Mouse (Mus musculus): ENCODE results near the gene Atp5d. TPM values are rescaled to one million over a fixed set of nuclear protein-coding genes. Genes with fewer than 3 reads are reported as not detected.

Atp5d gene
- polyA plus RNA-seq, 2 experiments from 2014 or later, result 338 to 428 TPM

- ATAC-seq, result no peak
Measured at GRCm38 (mm10) chr10:80188453-80189024, 50.1 kb downstream of the Atp5d start.

- ATAC-seq, result no peak
Measured at GRCm38 (mm10) chr10:80189999-80190398, 51.6 kb downstream of the Atp5d start.

GRCm38 (mm10) chr10:80190491-80191051 lies 52.1 kb downstream of the Atp5d start:
- ATAC-seq, result no peak

- ATAC-seq, result no peak
Measured at GRCm38 (mm10) chr10:80193976-80194375, 55.5 kb downstream of the Atp5d start.

GRCm38 (mm10) chr10:80194441-80194840 lies 56.0 kb downstream of the Atp5d start:
- ATAC-seq, result no peak

Other genes starting within 250 kb of the Atp5d start
- not detected for gene Cfd, start 247.8 kb upstream of the Atp5d start, polyA plus RNA-seq (2017; shearing (Covaris generic))
- 10 to 100 TPM in 1 of 2 experiments, 1 to 10 TPM in 1; 6.7 to 10.5 TPM for gene Med16, start 229.7 kb upstream of the Atp5d start, polyA plus RNA-seq (2017; shearing (Covaris generic))
- gene Gm26602, start 227.8 kb upstream of the Atp5d start, polyA plus RNA-seq (2017; shearing (Covaris generic)), result not detected
- gene Kiss1r, start 221.7 kb upstream of the Atp5d start, polyA plus RNA-seq (2017; shearing (Covaris generic)), result under 1 TPM in 1 of 2 experiments, not detected in 1; 0.22 TPM
- gene R3hdm4, start 217.4 kb upstream of the Atp5d start, polyA plus RNA-seq (2017; shearing (Covaris generic)), result 100 to 1,000 TPM in 1 of 2 experiments, 10 to 100 TPM in 1; 92.3 to 122 TPM
- gene Arid3a, start 211.6 kb upstream of the Atp5d start, polyA plus RNA-seq (2017; shearing (Covaris generic)), result 1 to 10 TPM; 2.1 to 2.5 TPM
- 10 to 100 TPM; 63.9 to 70.0 TPM for gene Wdr18, start 178.5 kb upstream of the Atp5d start, polyA plus RNA-seq (2017; shearing (Covaris generic))
- not detected for gene Grin3b, start 167.9 kb upstream of the Atp5d start, polyA plus RNA-seq (2017; shearing (Covaris generic))
- 1 to 10 TPM; 1.9 to 3.8 TPM for gene Tmem259, start 154.3 kb upstream of the Atp5d start, polyA plus RNA-seq (2017; shearing (Covaris generic))
- gene Cnn2, start 150.0 kb upstream of the Atp5d start, polyA plus RNA-seq (2017; shearing (Covaris generic)), result 100 to 1,000 TPM; 828 to 877 TPM
- 10 to 100 TPM; 13.2 to 17.0 TPM for gene Abca7, start 142.1 kb upstream of the Atp5d start, polyA plus RNA-seq (2017; shearing (Covaris generic))
- gene Arhgap45, start 122.0 kb upstream of the Atp5d start, polyA plus RNA-seq (2017; shearing (Covaris generic)), result 100 to 1,000 TPM; 196 to 326 TPM
- 100 to 1,000 TPM; 174 to 175 TPM for gene Polr2e, start 98.8 kb upstream of the Atp5d start, polyA plus RNA-seq (2017; shearing (Covaris generic))
- gene Gpx4, start 91.5 kb upstream of the Atp5d start, polyA plus RNA-seq (2017; shearing (Covaris generic)), result 100 to 1,000 TPM; 346 to 370 TPM
- 10 to 100 TPM; 26.8 to 32.5 TPM for gene Sbno2, start 33.1 kb upstream of the Atp5d start, polyA plus RNA-seq (2017; shearing (Covaris generic))
- 10 to 100 TPM; 22.1 to 25.4 TPM for gene Stk11, start 22.8 kb upstream of the Atp5d start, polyA plus RNA-seq (2017; shearing (Covaris generic))
- under 1 TPM; 0.74 to 0.96 TPM for gene Cbarp, start 2.2 kb downstream of the Atp5d start, polyA plus RNA-seq (2017; shearing (Covaris generic))
- 1 to 10 TPM; 7.3 to 9.2 TPM for gene Midn, start 9.6 kb downstream of the Atp5d start, polyA plus RNA-seq (2017; shearing (Covaris generic))
- gene Cirbp, start 27.4 kb downstream of the Atp5d start, polyA plus RNA-seq (2017; shearing (Covaris generic)), result 100 to 1,000 TPM; 132 to 177 TPM
- 10 to 100 TPM; 18.0 to 22.7 TPM for gene 1600002K03Rik, start 34.3 kb downstream of the Atp5d start, polyA plus RNA-seq (2017; shearing (Covaris generic))
- gene Efna2, start 40.9 kb downstream of the Atp5d start, polyA plus RNA-seq (2017; shearing (Covaris generic)), result not detected
- 10 to 100 TPM; 59.5 to 75.7 TPM for gene Mum1, start 87.8 kb downstream of the Atp5d start, polyA plus RNA-seq (2017; shearing (Covaris generic))
- gene Ndufs7, start 110.5 kb downstream of the Atp5d start, polyA plus RNA-seq (2017; shearing (Covaris generic)), result 100 to 1,000 TPM; 205 to 250 TPM
- gene Gamt, start 122.4 kb downstream of the Atp5d start, polyA plus RNA-seq (2017; shearing (Covaris generic)), result under 1 TPM in 1 of 2 experiments, not detected in 1; 0.34 TPM
- 10 to 100 TPM; 15.4 to 19.6 TPM for gene Dazap1, start 122.9 kb downstream of the Atp5d start, polyA plus RNA-seq (2017; shearing (Covaris generic))
- 1,000 to 10,000 TPM; 1,256 to 1,612 TPM for gene Rps15, start 153.8 kb downstream of the Atp5d start, polyA plus RNA-seq (2017; shearing (Covaris generic))
- under 1 TPM in 1 of 2 experiments, not detected in 1; 0.82 TPM for gene Apc2, start 157.3 kb downstream of the Atp5d start, polyA plus RNA-seq (2017; shearing (Covaris generic))
- 10 to 100 TPM; 44.0 to 54.5 TPM for gene 2310011J03Rik, start 181.9 kb downstream of the Atp5d start, polyA plus RNA-seq (2017; shearing (Covaris generic))
- 10 to 100 TPM in 1 of 2 experiments, 1 to 10 TPM in 1; 6.7 to 11.9 TPM for gene Pcsk4, start 190.9 kb downstream of the Atp5d start, polyA plus RNA-seq (2017; shearing (Covaris generic))
- gene Reep6, start 191.3 kb downstream of the Atp5d start, polyA plus RNA-seq (2017; shearing (Covaris generic)), result not detected
- gene Adamtsl5, start 209.8 kb downstream of the Atp5d start, polyA plus RNA-seq (2017; shearing (Covaris generic)), result not detected
- not detected for gene Plk5, start 217.8 kb downstream of the Atp5d start, polyA plus RNA-seq (2017; shearing (Covaris generic))
- gene Mex3d, start 249.0 kb downstream of the Atp5d start, polyA plus RNA-seq (2017; shearing (Covaris generic)), result 1 to 10 TPM in 1 of 2 experiments, under 1 TPM in 1; 0.62 to 1.2 TPM

Measured in activated CD4-positive, CD25-positive, alpha-beta regulatory T cell, adult 4 months (primary cell).